Mouse (Mus musculus) embryonic fibroblast, embryonic 13.5 days (primary cell): Measurements from ENCODE around the gene Olfml2a.

Experiments used
- CTCF ChIP-seq: IDR thresholded peaks from 2 replicates; pipeline ENCODE4 v1.5.1; 2011; ENCODE audit warnings: mild to moderate bottlenecking, control low read depth, low read length, moderate library complexity, borderline replicate concordance; ENCODE audit not compliant: insufficient read depth
- POLR2A ChIP-seq: IDR thresholded peaks from 2 replicates; pipeline ENCODE4 v1.6.1; 2011; ENCODE audit warnings: low read depth, mild to moderate bottlenecking, control low read depth, low read length, moderate library complexity

DNA sequence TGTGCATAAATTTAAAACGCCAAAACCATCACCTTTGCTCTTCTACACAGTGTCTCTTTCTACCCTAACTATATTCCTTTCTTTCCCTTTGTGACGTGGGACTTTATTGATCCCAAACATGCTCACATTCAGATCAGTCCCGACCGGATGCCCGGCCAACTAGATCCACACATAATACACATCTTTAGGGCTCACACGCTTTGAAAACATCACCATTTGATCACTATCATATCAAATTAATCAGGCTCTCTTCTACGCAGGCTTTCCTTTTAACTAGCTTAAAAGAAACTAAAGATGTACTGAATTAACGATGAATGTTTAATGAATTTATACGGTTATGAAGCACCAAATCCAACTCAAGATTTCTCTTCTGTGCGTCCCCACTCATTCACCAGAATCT, 7.2 kb upstream of the Olfml2a start:
- TF ChIP-seq CTCF (no peak), POLR2A (no peak)
